In genomic region chr9:72714945-72715344, GRCm38 (mm10) we compare ENCODE assay signal across 12 mouse cellular contexts. TPM values are rescaled to one million over a fixed set of nuclear protein-coding genes. Genes with fewer than 3 reads are reported as not detected.
DNase-seq lines count a peak whose midpoint lies in the region; ATAC-seq and TF ChIP-seq lines count a peak whose summit lies in the region.
"Had no signal": no experiment of that assay in that cellular context is flagged by ENCODE, and none has a peak within 500 bp of the region (broad histone marks: within the 10 kb centered on the region; RNA-seq: fewer than 3 reads in every experiment).

No protein-coding gene starts in this region.

- no peak for TF ChIP-seq EP300 in heart, postnatal 0 days (IDR thresholded peaks at IDR 0.05; ENCODE audit: low read depth)

- intact Hi-C loops in left cerebral cortex, postnatal 14 days (cut with DNase I) = no loop called here

- no peak overlapping the region for H3ac ChIP-seq in myocyte (ENCODE audit: control insufficient read depth, insufficient read length)

- no peak overlapping the region for H3K4me2 ChIP-seq in midbrain, postnatal 0 days (ENCODE audit: low read depth, low read length, poor library complexity, severe bottlenecking)
- H3K4me2 ChIP-seq in heart, postnatal 0 days (ENCODE audit: low read depth, low read length) = no peak overlapping the region
- H3K4me2 ChIP-seq in myocyte (ENCODE audit: low read depth) = no peak overlapping the region
- H3K4me2 ChIP-seq: embryonic facial prominence, embryonic 13.5 days; limb, embryonic 12.5 days; midbrain, embryonic 12.5 days had no signal

- peaks cover 53% of the 10 kb centered on the region for H3K79me2 ChIP-seq in myocyte (ENCODE audit: control insufficient read depth, insufficient read depth)

- H3K4me1 ChIP-seq in midbrain, embryonic 10.5 days = no peaks in the 10 kb centered on the region
- no peaks in the 10 kb centered on the region for H3K4me1 ChIP-seq in midbrain, postnatal 0 days (ENCODE audit: insufficient read depth, low read length)
- H3K4me1 ChIP-seq in heart, postnatal 0 days (ENCODE audit: control insufficient read depth, insufficient read depth) = peaks cover 6% of the 10 kb centered on the region; the same call in 1 of the 2 replicates
- H3K4me1 ChIP-seq: embryonic facial prominence, embryonic 13.5 days; limb, embryonic 12.5 days; midbrain, embryonic 12.5 days had no signal

- no peaks in the 10 kb centered on the region for H3K9me3 ChIP-seq in midbrain, embryonic 10.5 days (replicated peaks)
- no peaks in the 10 kb centered on the region for H3K9me3 ChIP-seq in midbrain, postnatal 0 days (ENCODE audit: low read length)
- no peaks in the 10 kb centered on the region for H3K9me3 ChIP-seq in heart, postnatal 0 days (replicated peaks; ENCODE audit: control insufficient read depth, low read length)
- H3K9me3 ChIP-seq: embryonic facial prominence, embryonic 13.5 days; limb, embryonic 12.5 days; midbrain, embryonic 12.5 days had no signal

- H3K36me3 ChIP-seq in midbrain, embryonic 10.5 days = peaks cover 100% of the 10 kb centered on the region
- peaks cover 52% of the 10 kb centered on the region for H3K36me3 ChIP-seq in midbrain, postnatal 0 days (ENCODE audit: insufficient read depth, low read length)
- peaks cover 89% of the 10 kb centered on the region for H3K36me3 ChIP-seq in heart, postnatal 0 days (replicated peaks; ENCODE audit: control insufficient read depth, insufficient read depth, low read length)
- H3K36me3 ChIP-seq in myocyte (ENCODE audit: control insufficient read depth, insufficient read depth) = peaks cover 88% of the 10 kb centered on the region

- 96% methylated on average over 4 of the region's 4 CpGs for WGBS in midbrain, embryonic 10.5 days
- WGBS in midbrain, postnatal 0 days = 76% methylated on average over 4 of the region's 4 CpGs
- 41% methylated on average over 4 of the region's 4 CpGs for WGBS in heart, postnatal 0 days

- H3K9ac ChIP-seq in midbrain, postnatal 0 days (replicated peaks; ENCODE audit: low read length, poor library complexity, severe bottlenecking) = no peak overlapping the region
- H3K9ac ChIP-seq in heart, postnatal 0 days (replicated peaks; ENCODE audit: low read depth, low read length) = no peak overlapping the region
- H3K9ac ChIP-seq: embryonic facial prominence, embryonic 13.5 days; limb, embryonic 12.5 days; midbrain, embryonic 12.5 days had no signal

- H3K27ac ChIP-seq in midbrain, embryonic 10.5 days (replicated peaks) = no peak overlapping the region
- no peak overlapping the region for H3K27ac ChIP-seq in midbrain, postnatal 0 days (ENCODE audit: low read depth, low read length)
- peak overlapping the region; percentile 56 for H3K27ac ChIP-seq in heart, postnatal 0 days (ENCODE audit: low read depth)
- H3K27ac ChIP-seq: embryonic facial prominence, embryonic 13.5 days; limb, embryonic 12.5 days; midbrain, embryonic 12.5 days had no signal

- no peak for ATAC-seq in cerebellum, adult (ENCODE audit: insufficient number of reproducible peaks, low FRiP score, low TSS enrichment)
- ATAC-seq in midbrain, postnatal 0 days (ENCODE audit: low FRiP score) = no peak
- peak; percentile 83 for ATAC-seq in heart, postnatal 0 days (ENCODE audit: insufficient read depth, low read depth)

- peak; percentile 32 for TF ChIP-seq POLR2A in myocyte (IDR thresholded peaks at IDR 0.05; ENCODE audit: insufficient read length, low read depth)

- DNase-seq in cerebellum, adult 18-20 months = peak; percentile 30 to 60
- peak; percentile 10 for DNase-seq in midbrain, embryonic 10.5 days (ENCODE audit: low spot score)
- no peak for DNase-seq in midbrain, postnatal 0 days (ENCODE audit: low spot score)
- DNase-seq in heart, postnatal 0 days (ENCODE audit: low spot score) = peak; percentile 28
- no peak for DNase-seq in left cerebral cortex, postnatal 14 days (ENCODE audit: low spot score in 2 of 2)
- DNase-seq in spleen, postnatal 4 days (ENCODE audit: low spot score in 2 of 2) = no peak
- DNase-seq: right cerebral cortex, postnatal 14 days had no signal

- TF ChIP-seq CTCF in midbrain, postnatal 0 days (IDR thresholded peaks at IDR 0.05) = no peak
- TF ChIP-seq CTCF in heart, postnatal 0 days (IDR thresholded peaks at IDR 0.05; ENCODE audit: low read depth) = no peak

- H3K27me3 ChIP-seq in midbrain, embryonic 10.5 days (ENCODE audit: low read depth, poor library complexity, severe bottlenecking) = no peaks in the 10 kb centered on the region
- no peaks in the 10 kb centered on the region for H3K27me3 ChIP-seq in midbrain, postnatal 0 days (ENCODE audit: insufficient read depth, low read length)
- no peaks in the 10 kb centered on the region for H3K27me3 ChIP-seq in heart, postnatal 0 days (ENCODE audit: control insufficient read depth, insufficient read depth, low read length)
- no peaks in the 10 kb centered on the region for H3K27me3 ChIP-seq in myocyte (ENCODE audit: control insufficient read depth, insufficient read depth, insufficient read length)
- H3K27me3 ChIP-seq: embryonic facial prominence, embryonic 13.5 days; limb, embryonic 12.5 days; midbrain, embryonic 12.5 days had no signal

- H3K4me3 ChIP-seq in midbrain, embryonic 10.5 days = no peak overlapping the region
- no peak overlapping the region for H3K4me3 ChIP-seq in midbrain, postnatal 0 days (ENCODE audit: low read depth, low read length)
- H3K4me3 ChIP-seq in heart, postnatal 0 days (ENCODE audit: low read depth, low read length) = no peak overlapping the region
- no peak overlapping the region for H3K4me3 ChIP-seq in myocyte
- H3K4me3 ChIP-seq: embryonic facial prominence, embryonic 13.5 days; limb, embryonic 12.5 days; midbrain, embryonic 12.5 days had no signal

TF ChIP-seq in myocyte, 11 proteins besides CTCF, POLR2A, EP300 and RAD21:
- TF ChIP-seq E2F4 (IDR thresholded peaks at IDR 0.05; ENCODE audit: insufficient read depth) (no peak), USF1 (IDR thresholded peaks at IDR 0.05; ENCODE audit: low read depth) (no peak), TCF3 (IDR thresholded peaks at IDR 0.05; ENCODE audit: insufficient read length, low read depth) (no peak), POLR2AphosphoS2 (IDR thresholded peaks at IDR 0.05; ENCODE audit: insufficient read length, low read depth) (peak; percentile 58), MAX (IDR thresholded peaks at IDR 0.05; ENCODE audit: low read depth) (no peak), MYOD1 (IDR thresholded peaks at IDR 0.05; ENCODE audit: control insufficient read depth in 1 of 3, insufficient read length in 2 of 3, low read depth in 2 of 3) (no peak), CEBPB (IDR thresholded peaks at IDR 0.05; ENCODE audit: insufficient read depth, poor library complexity, severe bottlenecking) (no peak)

RNA-seq across cellular contexts. Expression of gene Nedd4, which starts 52.8 kb away (rescaled TPM):
- polyA plus RNA-seq in midbrain, embryonic 10.5 days (2016; fragmentation: Nextera tagmentation; extraction: Ambion mirVana) = 605 and 682 TPM in 2 replicates
- total RNA-seq in midbrain, postnatal 0 days (2014; rRNA removed) = 432 and 533 TPM in 2 replicates
- 276 and 321 TPM in 2 replicates for polyA plus RNA-seq in midbrain, postnatal 0 days (2015; fragmentation: Nextera tagmentation; extraction: Ambion mirVana)
- total RNA-seq in heart, postnatal 0 days (2014; rRNA removed; ENCODE audit: low replicate concordance) = 444 and 493 TPM in 2 replicates
- polyA plus RNA-seq in heart, postnatal 0 days (2015; fragmentation: Nextera tagmentation; extraction: Ambion mirVana) = 294 and 303 TPM in 2 replicates
- polyA plus RNA-seq in myocyte (2012; fragmentation: generic; extraction: Trizol) = 195 TPM
- 100 to 1,000 TPM; 298 to 311 TPM for total RNA-seq in left cerebral cortex, postnatal 14 days (2021)

Comparison
In these comparisons a context has a peak if more than half of its experiments do, and no peak if none do; other contexts are left out.
1. DNase-seq: peak in cerebellum, adult 18-20 months (2 of 2), midbrain, embryonic 10.5 days (single experiment) and heart, postnatal 0 days (single experiment); none in midbrain, postnatal 0 days (single experiment), left cerebral cortex, postnatal 14 days (0 of 2) and spleen, postnatal 4 days (0 of 2).